Mouse (Mus musculus) fibroblast of lung, adult 2 months (primary cell): ENCODE measurements around the gene Atl3.
"Not testable (repeated sequence)": the region's sequence is repeated elsewhere in the genome, so short reads cannot be mapped to it uniquely, and the experiment has no call there.

Source experiments
- DNase-seq: peaks from one replicate; pipeline ENCODE4 v3.0.0-alpha.2; 2011; ENCODE audit warnings: low read depth

Atl3 gene

DNA sequence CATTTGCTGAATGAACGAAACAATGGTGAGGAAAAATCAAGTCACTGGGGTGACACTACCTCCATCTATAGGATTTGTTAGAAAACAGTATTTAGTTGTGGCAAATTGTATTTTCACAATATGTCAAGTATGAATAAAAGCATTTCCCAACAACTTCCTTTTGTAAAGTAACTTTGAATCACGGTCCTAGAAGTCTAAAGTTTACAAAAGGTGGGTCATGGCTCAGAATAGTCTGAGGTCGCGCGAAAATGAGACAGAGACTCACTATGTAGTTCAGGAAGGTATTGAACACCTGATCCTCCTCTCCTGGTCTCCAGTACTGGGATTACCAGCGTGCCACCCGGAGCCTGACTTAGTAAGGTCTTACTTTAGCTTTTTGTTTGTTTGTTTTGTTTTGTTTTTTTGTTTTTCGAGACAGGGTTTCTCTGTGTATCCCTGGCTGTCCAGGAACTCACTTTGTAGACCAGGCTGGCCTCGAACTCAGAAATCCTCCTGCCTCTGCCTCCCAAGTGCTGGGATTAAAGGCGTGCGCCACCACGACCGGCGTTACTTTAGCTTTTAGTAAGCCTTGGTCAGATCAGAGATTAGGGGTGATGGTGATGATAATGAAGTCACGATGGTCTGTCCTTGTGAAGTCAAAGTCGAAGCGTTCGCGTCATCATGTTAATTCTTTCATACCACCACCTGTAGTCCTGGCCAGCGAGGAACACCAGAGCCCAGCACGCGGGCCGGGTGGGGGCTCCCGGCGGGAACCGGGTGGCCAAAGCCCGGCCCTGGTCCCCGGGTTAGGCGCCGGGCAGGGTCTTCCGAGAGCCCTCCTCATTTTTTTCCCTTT lies at the start of gene Atl3:
Atl3 (plus strand) TSS at position 689 of the 835 bp plus-strand sequence.
- DNase-seq: no peak

DNA sequence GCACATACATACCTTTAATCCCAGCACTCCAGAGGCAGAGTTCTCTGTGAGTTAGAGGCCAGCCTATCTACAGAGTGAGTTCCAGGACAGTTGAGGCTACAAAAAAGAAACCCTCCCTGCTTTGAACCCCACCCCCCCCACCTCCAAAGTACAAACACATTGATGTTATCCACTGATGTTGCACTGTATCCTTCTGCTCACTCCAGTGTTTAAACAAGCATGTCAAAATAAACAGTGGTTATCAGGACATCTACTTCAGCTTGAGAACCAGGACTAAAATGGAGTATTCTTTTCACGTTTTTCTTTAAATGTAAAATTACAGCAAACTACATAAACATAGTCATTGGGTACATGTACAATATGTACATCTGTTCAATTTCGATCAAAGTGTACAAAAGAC lies 48.7 kb upstream of the Atl3 start:
- DNase-seq: no peak

DNA sequence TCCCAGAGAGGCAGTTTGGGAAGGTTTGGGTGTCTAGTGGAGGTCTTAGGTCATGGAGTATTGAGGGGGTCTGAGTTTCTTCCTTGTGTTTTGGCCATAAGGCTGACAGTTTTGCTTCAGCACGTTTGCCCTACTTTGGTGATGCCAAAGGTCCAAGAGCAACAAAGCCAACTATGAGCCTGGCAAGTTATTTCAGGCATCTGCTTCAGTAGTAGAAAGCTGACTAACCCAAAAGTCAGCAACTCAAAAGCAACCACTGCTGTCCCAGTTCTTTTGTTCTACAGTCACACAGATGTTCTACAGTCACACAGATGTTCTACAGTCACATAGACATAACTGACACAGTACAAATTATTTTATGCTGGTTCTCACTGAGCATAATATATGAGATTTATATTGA lies 48.2 kb upstream of the Atl3 start:
- DNase-seq: no peak

DNA sequence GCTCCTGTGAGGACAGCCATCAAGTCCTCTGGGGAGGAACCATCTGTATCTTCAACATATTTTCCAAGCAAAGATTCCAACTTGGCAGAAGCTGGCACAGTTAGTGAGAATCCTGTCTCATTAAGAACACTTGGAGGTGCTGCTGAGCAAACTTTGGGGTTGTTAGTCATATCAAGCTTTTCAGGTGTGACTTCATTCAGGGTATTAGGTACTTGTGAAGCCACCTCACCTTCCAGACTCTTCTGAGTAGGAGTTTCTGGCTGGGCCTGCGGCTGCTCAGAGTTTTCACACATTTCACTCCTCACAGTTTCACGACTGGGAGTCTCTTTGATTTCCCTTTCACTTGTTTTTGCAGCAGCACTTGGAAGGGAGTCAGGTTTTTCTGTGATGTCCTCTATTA lies 37.0 kb upstream of the Atl3 start:
- no peak for DNase-seq

DNA sequence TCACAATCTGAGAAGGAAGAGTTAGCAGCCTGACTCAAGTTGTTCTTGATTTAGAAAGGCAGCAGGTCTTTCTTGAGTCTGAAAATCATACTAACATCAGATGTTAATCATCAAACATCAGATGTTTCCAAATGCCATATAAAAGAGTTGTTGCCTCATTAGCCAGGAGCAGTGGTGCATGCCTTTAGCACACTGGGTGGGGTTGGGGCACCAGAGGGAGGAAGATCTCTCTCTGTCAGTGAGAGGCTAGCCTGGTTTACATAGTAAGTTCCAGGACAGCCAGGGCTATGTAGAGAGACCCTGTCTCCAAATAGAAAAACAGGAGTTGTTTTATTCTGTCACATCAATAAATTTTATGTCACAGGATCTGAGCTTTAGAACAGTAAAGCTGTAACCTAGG lies 34.9 kb upstream of the Atl3 start:
- no peak for DNase-seq

DNA sequence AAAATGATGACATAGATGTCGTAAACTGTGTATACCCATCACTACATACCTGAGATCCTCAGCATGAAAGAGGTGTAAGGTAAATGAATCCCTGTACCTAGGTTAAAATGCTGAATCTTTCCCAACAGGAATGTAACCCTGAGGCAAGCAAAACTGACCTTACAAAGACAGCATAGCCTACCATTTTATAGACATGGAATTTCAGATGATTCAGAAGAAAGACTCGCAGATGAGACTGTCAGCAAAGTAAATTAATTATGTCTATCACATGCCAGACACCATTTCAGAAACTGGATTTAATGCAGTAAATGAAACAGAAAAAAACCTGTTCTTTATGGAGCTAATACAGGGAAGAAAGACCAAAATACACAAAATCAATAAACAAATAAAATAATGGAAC lies 34.5 kb upstream of the Atl3 start:
- no peak for DNase-seq

DNA sequence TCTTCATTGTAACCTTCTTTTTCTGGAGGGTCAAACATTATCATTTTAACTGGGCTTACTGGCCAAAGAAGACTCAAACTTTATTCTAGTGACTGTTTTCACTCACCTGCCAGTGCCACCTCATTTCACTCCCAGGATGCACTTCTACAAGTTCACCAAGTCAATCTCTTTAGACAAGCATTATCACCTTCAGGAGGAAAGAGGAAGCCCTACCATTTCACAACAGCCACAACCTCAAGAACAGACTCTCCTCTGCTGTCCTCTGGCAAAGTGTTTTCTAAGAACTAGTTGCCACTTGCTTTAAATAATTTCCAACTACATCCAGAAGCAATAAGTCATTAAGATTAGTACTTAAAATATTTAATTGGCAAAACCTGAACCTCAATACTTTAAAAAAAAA lies 25.9 kb upstream of the Atl3 start:
- DNase-seq: no peak

DNA sequence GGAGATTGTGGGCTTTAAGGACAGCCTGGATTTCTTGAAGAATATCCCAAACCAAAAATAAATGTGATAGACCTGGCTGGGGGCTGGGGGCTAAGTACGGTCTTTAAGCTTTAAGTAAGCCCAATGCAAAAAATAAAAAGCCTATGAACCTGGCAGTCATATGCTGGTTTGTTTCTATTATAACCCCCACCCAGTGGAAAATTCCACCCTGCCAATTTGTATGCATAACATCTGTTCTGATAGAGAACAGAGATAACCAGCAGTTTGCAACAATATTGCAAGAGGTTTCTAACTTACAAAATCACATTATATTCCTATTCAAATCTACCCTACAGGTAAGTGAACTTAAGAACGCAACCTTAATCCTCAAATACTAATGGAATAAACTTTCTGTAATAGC lies 23.2 kb upstream of the Atl3 start:
- DNase-seq: no peak

DNA sequence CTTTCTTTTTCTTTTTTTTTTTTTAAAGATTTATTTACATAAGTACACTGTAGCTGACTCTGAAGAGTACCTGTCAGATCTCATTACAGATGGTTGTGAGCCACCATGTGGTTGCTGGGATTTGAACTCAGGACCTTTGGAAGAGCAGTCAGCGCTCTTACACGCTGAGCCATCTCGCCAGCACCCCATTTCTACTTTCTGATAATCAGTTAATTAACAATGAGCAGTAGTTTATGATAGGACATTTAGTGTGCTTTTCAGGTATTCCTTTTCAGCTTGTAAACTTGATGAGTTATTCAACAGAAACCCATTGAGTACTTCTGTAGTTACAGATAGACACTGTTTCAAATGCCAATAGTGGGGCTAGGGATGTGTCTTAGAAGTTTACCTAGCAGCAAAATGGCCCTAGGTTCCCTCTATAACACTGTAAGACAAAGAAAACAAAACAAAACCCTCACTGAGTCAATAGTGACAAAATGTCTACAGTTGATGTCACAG lies 14.0 kb upstream of the Atl3 start:
- DNase-seq: no peak

DNA sequence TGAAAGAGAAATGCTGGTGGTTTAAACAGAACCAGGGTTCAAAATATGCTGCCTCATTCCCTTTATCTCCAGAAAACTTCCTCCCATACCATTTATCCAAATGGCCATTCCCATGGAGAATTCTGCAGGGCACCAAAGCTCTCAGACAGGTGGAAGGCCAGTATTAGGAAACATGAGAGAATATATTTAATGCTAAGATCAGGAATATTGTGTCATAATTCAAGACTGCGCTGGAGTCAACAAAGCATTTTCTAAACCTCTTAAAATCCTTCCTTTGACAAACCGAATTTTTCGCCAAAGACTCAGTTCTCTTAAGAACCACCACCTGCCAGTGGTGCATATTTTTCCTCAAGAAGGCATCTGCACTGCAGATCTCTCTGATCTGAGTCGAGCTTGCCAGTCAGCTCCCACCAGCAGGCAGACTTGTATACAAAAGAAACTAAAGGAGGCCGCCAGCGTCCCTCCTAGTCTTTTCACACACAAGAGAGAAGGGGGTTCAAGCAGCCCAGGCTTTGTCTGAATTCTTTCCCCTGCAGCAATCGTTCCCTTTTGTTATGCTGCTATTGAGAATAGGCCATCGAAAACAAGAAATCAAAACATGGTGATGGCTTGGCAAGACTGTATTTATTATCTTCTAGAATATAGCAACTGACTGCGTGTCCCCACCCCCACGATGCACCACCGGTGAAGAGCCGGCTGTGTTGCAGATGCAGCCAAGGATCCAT lies 12.1 kb upstream of the Atl3 start:
- no peak for DNase-seq

DNA sequence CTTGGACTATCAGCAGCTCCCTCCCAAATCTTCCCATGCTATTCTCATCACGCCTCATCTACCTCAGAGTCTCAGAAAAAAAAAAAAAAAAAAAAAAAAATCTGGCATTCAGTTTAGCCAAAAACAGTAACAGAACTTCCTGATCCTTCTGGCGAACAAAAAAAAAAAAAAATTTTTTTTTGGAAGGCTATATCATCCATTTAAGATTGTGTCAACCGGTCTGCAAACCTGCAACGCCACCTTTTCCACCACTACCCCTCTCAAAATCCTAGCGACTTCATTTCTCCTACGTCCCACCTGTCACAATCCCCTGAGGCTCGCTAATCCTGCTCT lies 11.6 kb upstream of the Atl3 start:
- DNase-seq: no peak

DNA sequence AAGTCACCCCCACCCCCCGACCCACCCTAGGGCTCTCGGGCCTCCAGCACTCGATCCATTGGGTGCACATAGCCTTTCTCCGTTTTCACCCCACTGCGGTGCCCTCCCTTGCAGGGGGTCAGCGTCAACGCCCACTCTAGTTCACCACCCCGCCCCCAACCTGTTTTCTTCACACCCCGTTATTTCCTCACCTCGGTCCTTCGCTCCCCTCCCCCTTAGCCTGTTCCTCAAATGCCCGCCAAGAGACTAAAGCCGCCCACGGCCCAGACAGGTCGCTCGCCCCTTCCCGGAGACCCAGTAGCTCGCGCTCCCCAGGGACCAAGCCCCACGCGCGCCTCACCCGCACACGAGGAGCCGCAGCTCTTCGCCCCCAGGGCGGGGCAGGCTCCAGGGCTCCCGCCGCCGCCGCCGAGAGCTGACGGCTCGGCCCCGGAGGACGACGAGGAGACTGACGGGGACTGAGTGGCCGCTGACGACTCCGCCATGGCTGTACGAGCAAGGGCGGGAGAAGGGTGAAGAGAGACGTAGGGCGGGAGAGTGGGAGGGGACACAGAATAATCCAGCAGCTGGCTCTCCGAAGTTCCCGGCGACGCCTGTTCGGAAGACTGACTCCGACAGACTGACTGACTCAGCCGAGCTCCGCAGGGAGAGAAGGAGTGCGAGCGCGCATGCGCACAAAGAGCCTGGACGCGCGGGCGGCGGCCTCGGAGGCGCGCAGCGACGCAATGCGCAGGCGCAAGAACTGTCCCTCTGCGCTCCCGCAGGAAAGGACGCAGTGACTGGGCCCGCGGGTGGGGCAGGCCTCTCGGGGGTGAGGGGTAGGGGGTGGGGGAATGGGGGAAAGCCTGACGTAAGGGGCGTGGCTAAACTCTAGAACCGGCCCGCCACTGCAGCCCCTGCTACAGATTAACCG lies 11.0 kb upstream of the Atl3 start, which contains the start of gene Rtn3:
Rtn3 (minus strand) TSS at position 683 of the 913 bp plus-strand sequence.
- peak; percentile 96 for DNase-seq

DNA sequence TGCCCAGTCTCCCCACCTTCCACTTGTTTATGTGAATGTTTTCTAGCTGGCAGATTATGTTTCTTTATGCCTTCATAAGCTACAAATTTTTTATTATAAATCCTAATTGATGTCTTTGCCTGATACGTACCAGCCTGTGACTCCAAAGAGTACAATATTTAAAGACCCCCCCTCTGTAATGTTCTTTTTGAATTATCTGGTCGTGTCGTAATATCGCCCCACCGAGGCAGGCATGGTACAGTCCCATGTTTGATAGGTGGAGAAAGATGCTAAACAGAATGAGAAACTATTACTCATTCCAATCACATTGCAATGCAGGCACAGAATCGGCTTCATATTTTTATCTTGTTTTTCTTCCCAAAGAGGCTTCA lies 10.3 kb upstream of the Atl3 start:
- no peak for DNase-seq

DNA sequence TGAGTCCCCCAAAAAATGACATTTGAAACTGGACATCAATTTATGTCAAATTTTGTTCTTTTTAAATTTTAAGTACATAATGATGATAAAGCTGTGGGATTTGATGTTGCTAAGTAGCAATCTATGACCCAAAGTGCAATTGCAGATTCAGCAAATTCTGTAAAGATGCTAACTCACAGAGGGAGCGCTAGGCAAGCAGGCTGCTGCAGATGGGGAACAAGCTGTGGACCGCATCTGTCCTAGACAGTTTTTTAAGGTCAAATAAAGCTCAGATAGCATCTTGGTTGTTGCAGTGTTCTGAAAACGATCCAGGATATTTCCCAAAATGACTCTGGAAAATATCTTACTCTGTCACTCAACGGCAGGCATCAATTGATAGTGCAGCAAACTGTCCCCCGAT lies 9.8 kb upstream of the Atl3 start:
- DNase-seq: no peak

DNA sequence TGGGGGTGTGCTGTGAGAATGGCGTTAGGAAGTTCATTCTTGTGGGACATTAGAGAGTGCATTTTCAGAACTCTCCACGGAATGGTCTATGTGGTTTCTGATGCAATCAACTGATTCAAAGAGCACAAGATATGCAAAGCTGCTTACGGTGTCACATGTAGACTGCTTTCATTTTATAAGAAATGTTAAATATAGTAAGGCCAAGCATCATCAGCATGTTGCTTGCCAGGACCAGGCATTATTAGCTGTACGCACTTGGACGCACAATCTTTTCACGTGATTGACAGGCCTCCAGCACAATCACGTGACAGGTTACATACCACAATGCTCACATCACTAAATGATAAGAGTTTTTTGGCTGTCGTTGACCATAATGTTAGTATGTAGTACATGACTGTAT lies 6.2 kb upstream of the Atl3 start:
- no peak for DNase-seq

DNA sequence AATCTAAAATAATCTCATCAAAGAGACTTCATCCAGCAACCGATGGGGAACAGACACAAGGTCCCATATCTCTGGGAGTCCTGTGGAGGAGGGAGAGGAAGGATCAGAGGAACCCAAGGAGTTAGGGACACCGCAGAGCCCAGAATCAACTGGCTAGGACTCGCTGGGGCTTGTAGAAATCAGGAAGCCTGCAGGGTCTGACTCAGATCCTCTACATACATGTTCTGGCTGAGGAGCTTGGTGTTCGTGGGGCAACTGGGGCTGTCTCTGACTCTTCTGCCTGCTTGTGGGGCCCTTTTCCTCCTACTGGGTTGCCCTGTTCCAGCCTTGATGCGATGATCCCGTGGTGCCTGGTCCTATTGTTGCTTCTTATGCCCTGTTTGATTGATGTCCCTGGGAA lies 1.9 kb upstream of the Atl3 start:
- no peak for DNase-seq

DNA sequence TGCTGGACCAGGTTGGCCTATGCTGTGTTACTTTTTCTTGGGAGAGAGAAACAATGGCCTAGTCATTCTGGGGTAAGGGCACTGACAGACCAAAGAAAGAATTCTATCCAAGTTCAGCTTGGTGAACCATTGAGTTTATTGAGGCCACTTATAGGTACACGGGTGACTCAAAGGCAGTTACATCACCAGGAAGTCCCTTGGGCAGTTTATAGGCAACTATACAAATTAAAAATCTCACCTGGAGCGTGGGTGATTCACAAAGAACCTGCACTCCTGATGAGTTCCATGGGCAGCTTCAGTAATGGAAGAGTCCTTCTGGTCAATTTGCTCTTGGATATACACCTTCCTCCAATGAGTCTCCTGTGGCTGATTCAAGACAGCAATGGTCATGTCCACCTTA lies 1.2 kb upstream of the Atl3 start:
- no peak for DNase-seq

DNA sequence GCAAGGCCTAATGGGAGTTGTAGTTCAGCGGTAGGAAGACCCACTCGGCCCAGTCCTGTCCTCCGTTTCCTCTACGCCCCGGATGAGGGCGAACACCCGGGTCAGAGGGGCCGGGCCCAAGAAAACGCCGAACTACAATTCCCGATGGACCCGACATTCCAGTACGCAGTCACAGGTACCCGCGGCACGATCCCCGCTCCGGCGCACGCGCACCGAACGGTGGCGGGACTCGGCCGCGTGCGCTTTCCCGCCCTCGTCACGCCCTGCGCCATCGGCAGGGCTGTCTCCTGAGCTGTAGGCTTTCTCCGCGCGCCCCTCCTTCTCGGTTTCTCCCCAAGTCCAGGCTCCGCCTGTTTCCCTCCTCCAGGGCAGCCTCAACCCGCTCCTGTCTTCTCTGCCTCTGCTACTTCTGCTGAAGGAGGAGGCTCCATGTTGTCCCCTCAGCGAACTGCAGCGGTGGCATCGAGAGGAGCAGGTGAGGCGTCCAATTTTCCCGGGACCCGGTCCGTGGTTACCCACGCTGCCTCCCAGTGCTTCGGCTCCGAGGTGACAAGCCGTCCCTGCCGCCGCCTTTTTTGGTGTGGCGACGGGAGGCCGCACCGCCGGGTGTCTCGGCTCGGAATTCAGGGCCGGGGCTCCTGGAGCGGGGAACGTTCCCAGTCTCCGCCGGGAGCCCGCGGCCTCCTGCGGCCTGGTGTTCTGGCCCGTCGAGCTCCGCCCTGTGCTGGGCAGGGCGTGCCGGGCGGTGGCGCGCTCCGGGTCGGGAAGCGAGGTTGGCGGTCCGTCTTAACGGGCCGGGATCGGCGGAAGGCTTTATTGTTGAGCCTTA lies 561 bp downstream of the Atl3 start:
- peak; percentile 91 for DNase-seq

DNA sequence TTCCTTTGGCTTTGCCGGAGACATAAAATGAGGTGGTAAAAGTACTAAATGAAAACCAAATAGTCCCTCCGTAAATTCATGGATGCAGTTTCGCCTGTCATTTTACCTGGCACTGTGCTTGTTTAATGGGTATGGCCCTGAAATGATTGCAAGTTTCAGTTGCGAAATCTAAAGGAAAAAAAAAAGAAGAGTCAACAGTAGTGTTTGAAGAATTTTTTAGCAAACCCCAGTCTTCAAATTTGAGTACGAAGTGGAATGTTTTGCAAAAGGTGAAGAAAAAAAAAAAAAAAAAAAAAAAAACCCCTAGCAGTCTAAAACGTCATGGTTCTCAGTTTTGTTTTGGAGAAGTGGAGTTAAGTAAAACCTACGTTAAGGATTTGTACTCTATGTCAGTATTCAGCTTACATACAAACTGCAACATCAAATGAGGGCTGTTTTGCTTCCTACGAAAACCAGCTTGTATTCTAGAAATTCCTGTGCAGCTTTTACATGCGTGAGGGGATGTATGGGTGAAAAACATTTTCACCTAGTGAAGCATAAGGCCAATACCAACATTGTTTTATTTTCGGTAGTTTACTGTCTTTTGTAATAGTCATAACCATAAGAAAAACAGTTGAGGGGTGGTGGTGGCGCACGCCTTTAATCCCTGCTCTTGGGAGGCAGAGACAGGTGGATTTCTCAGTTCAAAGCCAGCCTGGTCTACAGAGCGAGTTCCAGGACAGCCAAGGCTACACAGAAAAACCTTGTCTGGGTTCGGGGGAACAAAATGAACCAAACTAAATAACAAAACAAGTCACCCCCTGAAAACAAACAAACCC lies 1.6 kb downstream of the Atl3 start:
- DNase-seq: no peak

DNA sequence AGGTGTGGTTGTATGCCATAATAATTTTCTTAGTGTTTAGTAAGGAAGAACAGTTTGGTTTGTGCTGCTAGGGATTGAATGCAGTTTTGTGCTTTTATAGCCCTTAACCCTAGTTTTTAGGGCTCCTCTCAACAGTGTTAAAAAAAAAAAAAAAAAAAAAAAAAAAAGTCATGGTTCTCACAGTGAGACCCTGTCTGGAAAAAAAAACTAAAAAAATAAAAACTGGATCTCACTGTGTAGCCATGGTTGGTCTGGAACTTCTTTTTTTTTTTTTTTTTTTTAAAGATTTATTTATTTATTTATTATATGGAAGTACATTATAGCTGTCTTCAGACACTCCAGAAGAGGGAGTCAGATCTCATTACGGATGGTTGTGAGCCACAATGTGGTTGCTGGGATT lies 2.2 kb downstream of the Atl3 start:
- not testable (repeated sequence) for DNase-seq

DNA sequence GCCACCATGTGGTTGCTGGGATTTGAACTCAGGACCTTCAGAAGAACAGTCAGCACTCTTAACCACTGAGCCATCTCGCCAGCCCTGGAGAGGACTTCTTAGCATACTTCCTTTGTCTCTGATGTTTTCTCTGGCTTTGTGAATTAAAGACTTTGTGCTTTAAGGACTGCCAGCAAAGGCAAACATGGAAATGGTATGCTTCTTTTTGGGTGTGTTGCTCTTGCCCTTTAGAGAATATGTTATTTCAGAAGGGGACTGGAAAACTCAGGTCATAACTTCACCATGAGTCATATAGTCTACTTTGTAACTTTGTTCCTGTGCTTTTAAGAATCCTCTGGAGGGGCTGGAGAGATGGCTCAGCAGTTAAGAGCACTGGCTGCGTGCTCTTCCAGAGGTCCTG lies 5.0 kb downstream of the Atl3 start:
- DNase-seq: peak; percentile 56
